Mouse (Mus musculus) MEL (cell line): ENCODE data around the gene Daxx.

ENCODE experiments used
- BHLHE40 ChIP-seq: IDR thresholded peaks from 2 replicates; pipeline ENCODE4 v1.6.1; 2012; ENCODE audit warnings: low read depth, mild to moderate bottlenecking, inconsistent platforms, low read length, improper control_type of control experiment, borderline replicate concordance
- CHD1 ChIP-seq: IDR thresholded peaks from 2 replicates; pipeline ENCODE4 v1.6.1; 2012; ENCODE audit warnings: low read depth, mild to moderate bottlenecking, inconsistent platforms, low read length, improper control_type of control experiment
- CTCF ChIP-seq, 3 experiments: IDR thresholded peaks in 2 of 3; conservative IDR thresholded peaks in 1 of 3; 2 replicates each; pipeline ENCODE4 v1.5.1; 2011 to 2012; ENCODE audit warnings: low read length in 3 of 3, low read depth in 2 of 3, mild to moderate bottlenecking in 2 of 3, improper control_type of control experiment in 1 of 3, inconsistent platforms in 1 of 3, mixed read lengths in 1 of 3, moderate library complexity in 1 of 3; ENCODE audit not compliant: control insufficient read depth in 1 of 3, insufficient read depth in 1 of 3, poor library complexity in 1 of 3, severe bottlenecking in 1 of 3
- EP300 ChIP-seq, 2 experiments: IDR thresholded peaks; 2 replicates each; pipeline ENCODE4 v1.6.1; 2011; ENCODE audit warnings: improper control_type of control experiment in 2 of 2, low read length in 2 of 2, low read depth in 1 of 2, mild to moderate bottlenecking in 1 of 2
- GABPA ChIP-seq: IDR thresholded peaks from 2 replicates; pipeline ENCODE4 v1.6.1; 2012; ENCODE audit warnings: low read depth, mild to moderate bottlenecking, inconsistent platforms, low read length, improper control_type of control experiment, moderate library complexity
- HCFC1 ChIP-seq: IDR thresholded peaks from 2 replicates; pipeline ENCODE4 v1.6.1; 2012; ENCODE audit warnings: low read depth, mild to moderate bottlenecking, inconsistent platforms, low read length, improper control_type of control experiment, moderate library complexity
- RAD21 ChIP-seq: IDR thresholded peaks from 2 replicates; pipeline ENCODE4 v1.6.1; 2011; ENCODE audit warnings: mild to moderate bottlenecking, low read depth, low read length, improper control_type of control experiment
- RCOR1 ChIP-seq: IDR thresholded peaks from 2 replicates; pipeline ENCODE4 v1.6.1; 2012; ENCODE audit warnings: low read depth, mild to moderate bottlenecking, inconsistent platforms, low read length, improper control_type of control experiment
- ZC3H11A ChIP-seq: IDR thresholded peaks from 2 replicates; pipeline ENCODE4 v1.6.1; 2012; ENCODE audit warnings: low read depth, mild to moderate bottlenecking, inconsistent platforms, low read length, improper control_type of control experiment

DNA sequence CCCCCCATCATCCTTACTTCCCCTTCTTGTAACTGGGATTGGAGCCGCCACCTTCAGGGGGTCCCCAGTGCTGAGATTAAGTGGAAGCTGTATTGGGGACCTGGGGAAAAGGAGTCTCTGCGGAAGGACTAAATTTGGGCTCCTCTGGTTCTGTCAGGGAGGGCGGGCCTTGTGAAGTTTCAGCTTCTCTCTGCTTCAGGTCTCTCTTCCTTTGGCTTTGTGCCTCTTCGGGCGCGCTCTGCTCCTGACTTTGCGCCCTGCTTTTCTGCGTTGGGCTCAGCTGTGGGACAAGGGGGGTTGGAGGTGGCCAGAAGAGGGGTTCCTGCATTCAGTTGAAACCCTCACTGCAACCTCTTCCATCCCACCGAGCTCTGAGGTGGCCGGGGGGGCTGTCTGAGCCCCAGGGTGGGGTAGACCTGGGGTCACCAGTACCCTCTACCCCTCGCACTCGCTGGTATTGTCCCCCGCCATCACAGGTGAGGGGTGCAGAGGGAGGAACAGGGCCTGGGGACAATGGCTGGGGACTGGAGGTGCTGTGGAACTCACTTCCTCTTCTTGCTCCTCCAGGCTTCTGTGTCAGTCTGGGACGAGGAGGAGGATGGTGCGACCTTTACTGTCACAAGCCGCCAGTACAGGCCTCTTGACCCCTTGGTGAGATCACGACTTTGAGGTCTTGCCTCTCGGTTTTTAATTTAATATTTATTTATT is 22.1 kb downstream of the Daxx start:
- TF ChIP-seq CTCF (IDR thresholded peaks at IDR 0.05 in 2 of 3, conservative IDR thresholded peaks at IDR 0.05 in 1 of 3; ENCODE audit: control insufficient read depth in 1 of 3, insufficient read depth in 1 of 3, low read depth in 2 of 3, low read length in 3 of 3, poor library complexity in 1 of 3, severe bottlenecking in 1 of 3) (no peak), RCOR1 (no peak), GABPA (no peak), RAD21 (no peak), HCFC1 (no peak), EP300 (IDR thresholded peaks at IDR 0.05; ENCODE audit: low read depth in 1 of 2, low read length in 2 of 2) (no peak), ZC3H11A (no peak), CHD1 (no peak), BHLHE40 (no peak)
